Mouse (Mus musculus): ENCODE measurements around the gene Vamp2. TPM values are rescaled to one million over a fixed set of nuclear protein-coding genes. Genes with fewer than 3 reads are reported as not detected.

Vamp2 gene
- polyA plus RNA-seq, 1 experiment: 319 TPM

DNA sequence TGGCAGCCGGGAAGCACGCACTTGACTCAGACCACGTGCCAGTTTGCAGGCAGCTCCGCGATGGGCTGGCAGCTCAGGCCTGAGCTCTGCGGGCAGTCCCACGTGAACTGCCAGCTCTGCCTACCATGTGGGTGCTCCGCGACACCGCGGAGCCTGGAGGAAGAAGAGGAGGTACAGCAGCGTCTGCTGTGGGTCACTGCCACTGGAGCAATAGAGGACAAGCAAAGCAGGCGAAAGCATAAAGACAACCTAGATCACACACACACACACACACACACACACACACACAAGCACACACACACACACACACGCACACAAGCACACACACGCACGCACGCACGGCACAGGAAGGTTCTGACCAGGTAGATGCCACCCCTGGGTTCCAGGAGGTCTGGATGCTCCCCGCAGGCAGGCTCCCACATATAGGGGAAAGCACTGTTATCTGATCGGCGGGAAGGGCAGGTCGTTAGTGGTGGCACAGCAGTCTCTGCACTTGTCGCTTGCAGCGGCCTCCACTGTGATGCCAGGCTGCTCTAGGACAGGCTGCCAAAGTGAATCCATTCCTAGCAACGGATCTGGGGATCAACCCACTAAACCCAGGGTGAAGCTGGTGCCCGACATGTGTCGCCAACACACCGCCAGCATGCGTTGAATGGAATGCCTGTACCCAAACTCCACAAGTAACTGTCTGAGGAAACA, 22.0 kb upstream of the Vamp2 start:
- TF ChIP-seq POLR2A (IDR thresholded peaks at IDR 0.05; ENCODE audit: borderline replicate concordance, extremely low read depth, insufficient read depth, insufficient read length, poor library complexity, severe bottlenecking): no peak
- TF ChIP-seq CTCF (IDR thresholded peaks at IDR 0.05; ENCODE audit: borderline replicate concordance, extremely low read depth, insufficient read depth, insufficient read length): no peak
- DNase-seq (ENCODE audit: low read depth): peak; percentile 63

DNA sequence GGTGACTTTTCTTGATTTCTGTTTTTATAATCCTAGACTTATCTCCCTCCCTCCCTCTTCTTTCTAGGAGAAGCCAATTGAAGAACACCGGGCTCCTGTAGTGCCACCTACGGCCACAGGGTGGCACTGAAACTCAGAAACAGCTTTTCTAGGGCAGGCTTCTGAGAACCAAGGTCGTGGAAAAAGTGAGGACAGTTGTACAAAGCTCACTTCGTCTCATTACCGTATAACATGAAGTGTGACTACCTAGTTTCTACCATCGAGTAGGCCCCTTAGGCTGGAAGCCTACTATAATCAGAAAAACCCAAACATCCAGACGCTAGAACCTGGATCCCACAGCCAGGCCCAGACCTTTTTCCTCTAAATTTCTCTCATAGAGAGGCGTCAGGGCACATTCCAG, 21.3 kb upstream of the Vamp2 start:
- DNase-seq (ENCODE audit: low read depth): peak; percentile 92
- TF ChIP-seq CTCF (IDR thresholded peaks at IDR 0.05; ENCODE audit: borderline replicate concordance, extremely low read depth, insufficient read depth, insufficient read length) (peak; percentile 87; the same call in 1 of the 2 replicates), POLR2A (IDR thresholded peaks at IDR 0.05; ENCODE audit: borderline replicate concordance, extremely low read depth, insufficient read depth, insufficient read length, poor library complexity, severe bottlenecking) (no peak)

DNA sequence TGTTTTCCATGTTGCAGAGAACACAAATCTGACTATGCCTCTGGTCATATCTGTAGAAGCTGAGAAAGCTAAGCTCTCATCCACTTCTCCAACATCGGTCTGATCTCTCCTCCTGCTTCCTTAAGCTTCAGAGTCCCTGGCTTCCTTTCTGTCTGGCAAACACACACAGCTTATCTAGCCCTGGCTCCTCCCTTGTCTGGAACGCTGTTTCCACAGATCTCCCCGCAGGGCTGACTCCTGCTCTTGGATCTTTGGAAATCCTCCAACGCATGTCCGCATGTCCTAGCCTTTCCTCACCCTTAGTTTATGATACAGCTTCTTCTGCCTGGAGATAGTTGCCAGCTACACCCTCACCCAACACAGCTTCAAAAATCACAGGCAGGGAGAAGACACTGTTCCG, 20.7 kb upstream of the Vamp2 start:
- TF ChIP-seq CTCF (IDR thresholded peaks at IDR 0.05; ENCODE audit: borderline replicate concordance, extremely low read depth, insufficient read depth, insufficient read length): no peak
- TF ChIP-seq POLR2A (IDR thresholded peaks at IDR 0.05; ENCODE audit: borderline replicate concordance, extremely low read depth, insufficient read depth, insufficient read length, poor library complexity, severe bottlenecking): no peak
- DNase-seq (ENCODE audit: low read depth): no peak

DNA sequence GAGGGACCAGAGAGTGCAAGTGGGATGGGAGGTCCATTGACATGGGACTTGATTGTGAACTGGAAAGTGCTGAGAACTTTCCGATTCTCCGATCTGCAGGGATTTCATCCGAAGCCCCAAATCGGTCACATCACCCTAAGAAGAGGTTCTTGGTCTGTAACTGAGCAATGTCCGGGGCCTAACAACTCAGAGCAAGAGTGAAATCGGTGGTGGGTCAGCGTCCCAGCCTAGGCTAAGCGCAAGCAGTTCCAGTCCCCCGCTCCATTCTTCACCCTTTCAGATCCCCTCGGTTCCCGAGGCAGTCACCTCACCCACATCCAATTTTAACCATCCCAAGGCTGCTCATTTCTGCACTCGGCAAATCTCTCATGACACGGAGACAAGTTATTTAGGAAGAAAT, 18.2 kb upstream of the Vamp2 start:
- DNase-seq (ENCODE audit: low read depth): no peak
- TF ChIP-seq POLR2A (IDR thresholded peaks at IDR 0.05; ENCODE audit: borderline replicate concordance, extremely low read depth, insufficient read depth, insufficient read length, poor library complexity, severe bottlenecking): no peak
- TF ChIP-seq CTCF (IDR thresholded peaks at IDR 0.05; ENCODE audit: borderline replicate concordance, extremely low read depth, insufficient read depth, insufficient read length): no peak

DNA sequence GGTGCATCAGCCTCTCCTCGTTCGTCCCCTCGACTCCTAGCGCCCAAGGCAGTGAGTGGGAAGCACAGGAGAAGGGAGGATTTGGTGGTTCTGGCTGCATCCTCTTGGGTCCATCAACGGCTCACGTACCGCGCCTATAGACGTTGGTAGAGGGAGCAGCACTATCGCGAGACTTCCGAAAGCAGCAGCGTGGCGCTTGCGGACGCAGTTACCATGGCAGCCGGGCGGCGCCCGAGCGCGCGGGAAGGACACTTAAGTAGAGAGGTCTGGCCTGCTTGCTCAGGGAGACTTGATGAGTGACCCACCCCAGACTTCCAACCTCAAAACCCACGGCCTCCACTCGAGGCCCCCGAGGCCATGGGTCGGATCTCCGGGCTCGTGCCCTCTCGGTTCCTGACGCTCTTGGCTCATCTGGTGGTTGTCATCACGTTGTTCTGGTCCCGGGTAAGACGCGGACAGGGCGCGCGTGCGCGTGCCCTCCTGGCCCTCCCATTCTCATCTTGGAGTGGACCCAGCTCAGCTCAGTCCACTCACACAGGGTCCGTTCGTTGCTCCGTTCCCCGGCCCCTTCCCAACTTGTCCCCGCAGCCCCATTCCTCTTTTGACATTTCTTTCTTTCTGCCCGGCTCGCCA, 17.6 kb upstream of the Vamp2 start, which contains the start of gene Tmem107:
TSS of gene Tmem107 (plus strand) at position 217 of the 633 bp plus-strand sequence.
- peak; percentile 98 for DNase-seq (ENCODE audit: low read depth)
- peak; percentile 64; the same call in 1 of the 2 replicates for TF ChIP-seq POLR2A (IDR thresholded peaks at IDR 0.05; ENCODE audit: borderline replicate concordance, extremely low read depth, insufficient read depth, insufficient read length, poor library complexity, severe bottlenecking)
- no peak for TF ChIP-seq CTCF (IDR thresholded peaks at IDR 0.05; ENCODE audit: borderline replicate concordance, extremely low read depth, insufficient read depth, insufficient read length)

DNA sequence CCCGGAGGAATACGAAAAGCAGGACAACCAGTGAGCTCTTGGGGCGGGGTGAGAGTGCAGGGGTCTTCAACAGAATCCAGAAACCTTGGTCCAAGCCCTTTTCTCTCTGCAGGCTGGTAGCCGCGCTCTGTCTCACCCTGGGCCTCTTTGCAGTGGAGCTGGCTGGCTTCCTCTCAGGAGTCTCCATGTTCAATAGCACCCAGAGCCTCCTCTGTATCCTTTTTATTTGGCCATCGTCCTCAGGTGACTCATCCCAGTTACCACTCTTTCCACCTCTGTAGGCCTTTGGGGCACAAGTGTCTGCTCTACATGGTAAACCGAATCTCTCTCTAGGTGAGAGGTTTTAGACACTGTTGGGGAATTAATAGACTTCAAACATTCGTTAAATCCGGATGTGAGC, 17.0 kb upstream of the Vamp2 start:
- no peak for DNase-seq (ENCODE audit: low read depth)
- TF ChIP-seq CTCF (IDR thresholded peaks at IDR 0.05; ENCODE audit: borderline replicate concordance, extremely low read depth, insufficient read depth, insufficient read length): no peak
- no peak for TF ChIP-seq POLR2A (IDR thresholded peaks at IDR 0.05; ENCODE audit: borderline replicate concordance, extremely low read depth, insufficient read depth, insufficient read length, poor library complexity, severe bottlenecking)

DNA sequence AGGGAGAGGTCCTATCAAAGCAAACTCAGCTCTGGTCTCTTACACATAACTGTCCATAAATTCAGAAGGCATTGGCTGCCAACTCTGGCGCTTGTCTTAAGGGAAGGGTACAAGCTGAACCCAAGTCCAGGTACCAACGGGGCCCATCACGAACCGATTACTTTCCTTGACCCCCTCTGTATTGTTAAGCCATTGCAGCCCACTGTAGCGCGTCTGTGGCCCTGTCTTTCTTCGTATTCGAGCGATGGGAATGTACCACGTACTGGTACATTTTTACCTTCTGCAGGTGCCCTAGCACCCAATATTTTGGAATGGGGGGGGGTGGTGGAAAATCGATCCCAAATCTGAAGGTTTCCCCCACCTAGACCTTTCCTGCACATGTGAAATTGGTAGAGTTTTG, 16.1 kb upstream of the Vamp2 start:
- no peak for TF ChIP-seq POLR2A (IDR thresholded peaks at IDR 0.05; ENCODE audit: borderline replicate concordance, extremely low read depth, insufficient read depth, insufficient read length, poor library complexity, severe bottlenecking)
- TF ChIP-seq CTCF (IDR thresholded peaks at IDR 0.05; ENCODE audit: borderline replicate concordance, extremely low read depth, insufficient read depth, insufficient read length): no peak
- DNase-seq (ENCODE audit: low read depth): no peak

DNA sequence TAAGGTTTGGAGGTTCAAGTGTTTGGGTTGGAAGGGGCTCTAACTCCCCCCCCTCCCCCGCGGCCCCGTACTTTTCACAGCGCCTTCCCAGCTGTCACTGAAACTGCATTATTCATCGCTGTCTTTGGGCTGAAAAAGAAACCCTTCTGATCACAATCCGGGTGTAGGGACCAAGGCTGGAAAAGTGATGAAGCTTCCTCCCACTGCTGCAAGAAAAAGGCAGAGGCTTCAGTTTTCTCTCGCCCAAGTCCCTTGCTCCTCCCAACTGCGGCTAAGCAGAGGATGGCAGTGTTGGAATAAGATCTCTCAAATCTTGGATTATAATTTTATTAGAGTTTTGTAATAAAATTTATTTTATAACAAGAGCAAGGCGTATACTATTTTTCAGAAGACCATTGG, 15.6 kb upstream of the Vamp2 start:
- TF ChIP-seq CTCF (IDR thresholded peaks at IDR 0.05; ENCODE audit: borderline replicate concordance, extremely low read depth, insufficient read depth, insufficient read length) (no peak), POLR2A (IDR thresholded peaks at IDR 0.05; ENCODE audit: borderline replicate concordance, extremely low read depth, insufficient read depth, insufficient read length, poor library complexity, severe bottlenecking) (no peak)
- no peak for DNase-seq (ENCODE audit: low read depth)

DNA sequence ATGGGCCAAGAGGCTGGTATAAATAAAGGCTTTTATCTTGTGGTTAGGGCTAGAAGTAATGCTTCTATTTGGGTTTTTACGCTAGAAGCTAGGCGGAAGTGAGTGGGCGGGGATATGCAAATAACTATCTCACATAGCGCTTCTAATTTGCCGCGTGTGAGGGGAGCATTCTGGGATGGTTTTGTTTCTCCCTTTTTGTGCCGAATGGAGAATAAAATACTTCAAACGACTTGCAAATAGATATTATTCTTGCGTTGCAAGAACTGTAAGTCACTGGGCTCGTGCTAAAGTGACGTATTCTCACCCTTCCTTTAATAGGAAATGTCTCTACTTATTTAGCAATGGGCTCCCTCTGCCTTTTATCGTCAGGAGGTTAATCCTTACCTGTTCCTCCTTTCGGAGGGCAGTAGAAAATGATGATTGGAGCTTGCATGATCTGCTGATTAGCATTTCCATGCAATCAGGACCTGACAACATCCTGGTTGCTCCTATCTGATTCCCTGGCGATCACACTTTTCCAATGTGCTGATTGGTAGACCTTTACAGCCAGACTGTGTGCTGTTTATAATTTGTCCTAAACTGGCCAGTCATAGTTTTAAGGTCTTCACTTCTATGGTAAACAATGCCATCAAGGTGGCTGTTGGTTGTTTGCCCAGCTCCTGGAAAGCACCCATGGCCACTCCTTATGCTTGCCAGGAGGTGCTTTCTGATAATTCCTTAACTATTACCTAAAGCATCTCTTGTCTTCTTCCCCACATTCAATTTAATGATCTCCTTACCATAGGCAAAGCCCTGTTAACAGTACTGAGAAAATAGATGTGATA, 15.0 kb upstream of the Vamp2 start:
- DNase-seq (ENCODE audit: low read depth): peak; percentile 97
- TF ChIP-seq POLR2A (IDR thresholded peaks at IDR 0.05; ENCODE audit: borderline replicate concordance, extremely low read depth, insufficient read depth, insufficient read length, poor library complexity, severe bottlenecking): peak; percentile 89
- TF ChIP-seq CTCF (IDR thresholded peaks at IDR 0.05; ENCODE audit: borderline replicate concordance, extremely low read depth, insufficient read depth, insufficient read length): no peak

DNA sequence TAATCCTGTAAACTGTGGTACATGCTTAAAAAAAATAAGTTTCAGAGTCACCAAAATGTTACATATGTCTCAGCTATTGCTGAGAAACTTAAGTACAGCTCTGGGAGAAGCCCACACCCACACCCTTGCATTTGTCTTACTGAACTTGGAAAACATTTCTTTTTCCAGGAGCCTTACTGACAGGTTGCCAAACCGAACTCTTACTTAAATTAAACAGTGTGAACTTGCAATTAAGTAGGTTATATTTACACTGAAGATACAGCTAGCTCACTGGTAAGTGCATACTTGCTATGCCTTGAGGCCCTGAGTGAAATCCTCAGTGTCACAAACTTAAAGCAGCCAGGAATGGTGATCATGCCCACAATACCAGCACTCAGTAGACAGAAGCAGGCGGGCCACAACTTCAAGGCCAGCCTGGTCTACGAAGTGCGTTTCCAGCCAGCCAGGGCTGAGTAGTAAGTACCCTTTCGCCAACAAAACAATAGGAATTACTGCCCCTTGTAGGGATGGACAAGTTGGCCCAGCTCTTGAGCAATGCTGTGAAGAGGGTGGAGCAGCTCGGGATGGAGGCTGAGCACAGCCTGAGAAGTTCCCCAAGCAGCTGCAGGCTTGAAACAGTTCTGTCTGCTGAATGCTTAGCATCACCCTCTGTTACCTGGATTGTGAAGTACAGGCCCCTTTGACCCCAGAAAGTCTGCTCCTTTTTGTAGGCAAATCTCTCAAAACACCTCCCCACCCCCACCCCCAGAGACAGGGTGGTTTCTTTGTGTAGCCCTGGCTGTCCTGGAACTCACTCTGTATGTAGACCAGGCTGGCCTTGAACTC, 14.1 kb upstream of the Vamp2 start:
- DNase-seq (ENCODE audit: low read depth): peak; percentile 19
- TF ChIP-seq POLR2A (IDR thresholded peaks at IDR 0.05; ENCODE audit: borderline replicate concordance, extremely low read depth, insufficient read depth, insufficient read length, poor library complexity, severe bottlenecking) (no peak), CTCF (IDR thresholded peaks at IDR 0.05; ENCODE audit: borderline replicate concordance, extremely low read depth, insufficient read depth, insufficient read length) (no peak)

DNA sequence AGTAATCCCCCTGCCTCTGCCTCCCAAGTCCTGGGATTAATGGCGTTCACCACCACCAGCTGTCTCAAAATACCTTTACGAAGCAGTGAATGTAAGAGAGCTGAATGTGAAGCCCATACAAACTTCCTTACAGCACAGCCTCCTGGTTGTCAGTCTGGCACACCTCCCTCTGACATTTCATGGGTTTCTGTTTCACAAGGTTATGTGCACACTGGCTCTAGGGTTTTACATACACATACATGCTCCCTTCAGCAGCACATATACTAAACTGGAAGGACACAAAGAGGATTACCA, 13.6 kb upstream of the Vamp2 start:
- TF ChIP-seq CTCF (IDR thresholded peaks at IDR 0.05; ENCODE audit: borderline replicate concordance, extremely low read depth, insufficient read depth, insufficient read length) (no peak), POLR2A (IDR thresholded peaks at IDR 0.05; ENCODE audit: borderline replicate concordance, extremely low read depth, insufficient read depth, insufficient read length, poor library complexity, severe bottlenecking) (no peak)
- no peak for DNase-seq (ENCODE audit: low read depth)
